Mouse (Mus musculus) inflammation-experienced regulatory T-cells, adult 6 months (primary cell): ENCODE results near the gene Vkorc1l1. TPM values are rescaled to one million over a fixed set of nuclear protein-coding genes. Genes with fewer than 3 reads are reported as not detected.
"Not testable (repeated sequence)": the region's sequence is repeated elsewhere in the genome, so short reads cannot be mapped to it uniquely, and the experiment has no call there.

Experiments
- ATAC-seq: one replicate; pipeline ENCODE4 v1.8.0; 2017
- polyA plus RNA-seq, 3 experiments: library from polyadenylated mRNA; unstranded; fragments of 100-300 nt; shearing (Covaris generic); gene quantifications; one replicate each; pipeline ENCODE4 v1.2.1; 2017

The Vkorc1l1 gene
- 1 to 10 TPM; 3.5 to 4.8 (median 4.4) TPM for polyA plus RNA-seq

- ATAC-seq, result peak; percentile 90
Observed at GRCm38 (mm10) chr5:129941495-129942045, at the start of gene Vkorc1l1. TSS of gene Vkorc1l1 (plus strand) at chr5:129941970.

GRCm38 (mm10) chr5:129895198-129896088, 46.3 kb upstream of the Vkorc1l1 start, which contains the start of gene Zbed5:
TSS of gene Zbed5 (plus strand) at chr5:129895723.
- ATAC-seq, result peak; percentile 100

- ATAC-seq, result no peak
Observed at GRCm38 (mm10) chr5:129898449-129898848, 43.3 kb upstream of the Vkorc1l1 start, which contains the start of gene Phkg1. TSS of gene Phkg1 (minus strand) at chr5:129898549.

- no peak for ATAC-seq
Observed at GRCm38 (mm10) chr5:129907775-129908174, 34.0 kb upstream of the Vkorc1l1 start.

- ATAC-seq, result peak; percentile 81
Observed at GRCm38 (mm10) chr5:129908242-129908965, 33.4 kb upstream of the Vkorc1l1 start, which contains the start of gene Nupr1l. TSS of gene Nupr1l (plus strand) at chr5:129908540.

- no peak for ATAC-seq
Observed at GRCm38 (mm10) chr5:129909147-129909546, 32.6 kb upstream of the Vkorc1l1 start.

- no peak for ATAC-seq
Observed at GRCm38 (mm10) chr5:129909591-129909990, 32.2 kb upstream of the Vkorc1l1 start.

- peak; percentile 85 for ATAC-seq
Observed at GRCm38 (mm10) chr5:129914024-129914423, 27.7 kb upstream of the Vkorc1l1 start.

GRCm38 (mm10) chr5:129915491-129915890, 26.3 kb upstream of the Vkorc1l1 start:
- ATAC-seq, result not testable (repeated sequence)

- no peak for ATAC-seq
Observed at GRCm38 (mm10) chr5:129918065-129918651, 23.6 kb upstream of the Vkorc1l1 start.

- ATAC-seq, result no peak
Observed at GRCm38 (mm10) chr5:129918752-129919151, 23.0 kb upstream of the Vkorc1l1 start.

GRCm38 (mm10) chr5:129919320-129919719, 22.4 kb upstream of the Vkorc1l1 start:
- ATAC-seq, result no peak

GRCm38 (mm10) chr5:129921972-129922371, 19.8 kb upstream of the Vkorc1l1 start:
- no peak for ATAC-seq

- ATAC-seq, result no peak
Observed at GRCm38 (mm10) chr5:129924820-129925452, 16.8 kb upstream of the Vkorc1l1 start.

GRCm38 (mm10) chr5:129925933-129926332, 15.8 kb upstream of the Vkorc1l1 start:
- ATAC-seq, result no peak

GRCm38 (mm10) chr5:129929924-129930855, 11.6 kb upstream of the Vkorc1l1 start:
- no peak for ATAC-seq

GRCm38 (mm10) chr5:129936941-129937340, 4.8 kb upstream of the Vkorc1l1 start:
- no peak for ATAC-seq

- no peak for ATAC-seq
Observed at GRCm38 (mm10) chr5:129940281-129940680, 1.5 kb upstream of the Vkorc1l1 start.

- no peak for ATAC-seq
Observed at GRCm38 (mm10) chr5:129940736-129941494, 855 bp upstream of the Vkorc1l1 start.
